Mouse (Mus musculus) brain, embryonic 14.5 days (tissue): ENCODE data around the gene Rab12.
A peak's percentile ranks its signal among the peaks of the same experiment; 100 is the strongest.

Source experiments
- CTCF ChIP-seq: fragments of 200-500 bp; IDR thresholded peaks from 2 replicates; pipeline ENCODE4 v1.5.1; 2012; ENCODE audit warnings: inconsistent platforms, mild to moderate bottlenecking, moderate library complexity, borderline replicate concordance; ENCODE audit not compliant: insufficient read depth, insufficient read length; ENCODE audit errors: extremely low read depth
- POLR2A ChIP-seq: fragments of 200-500 bp; IDR thresholded peaks from 2 replicates; pipeline ENCODE4 v1.6.1; 2012; ENCODE audit warnings: mild to moderate bottlenecking, inconsistent platforms, borderline replicate concordance; ENCODE audit not compliant: poor library complexity, insufficient read depth, insufficient read length, severe bottlenecking; ENCODE audit errors: extremely low read depth

GRCm38 (mm10) chr17:66448421-66449405, 70.8 kb downstream of the Rab12 start:
- TF ChIP-seq CTCF (peak; percentile 28; the same call in 1 of the 2 replicates), POLR2A (no peak)
